Mouse (Mus musculus): ENCODE data around the gene Notch3. TPM values are rescaled to one million over a fixed set of nuclear protein-coding genes. Genes with fewer than 3 reads are reported as not detected.

Notch3 gene
- total RNA-seq, 1 experiment from 2014 or later, result 11.3 TPM

DNA sequence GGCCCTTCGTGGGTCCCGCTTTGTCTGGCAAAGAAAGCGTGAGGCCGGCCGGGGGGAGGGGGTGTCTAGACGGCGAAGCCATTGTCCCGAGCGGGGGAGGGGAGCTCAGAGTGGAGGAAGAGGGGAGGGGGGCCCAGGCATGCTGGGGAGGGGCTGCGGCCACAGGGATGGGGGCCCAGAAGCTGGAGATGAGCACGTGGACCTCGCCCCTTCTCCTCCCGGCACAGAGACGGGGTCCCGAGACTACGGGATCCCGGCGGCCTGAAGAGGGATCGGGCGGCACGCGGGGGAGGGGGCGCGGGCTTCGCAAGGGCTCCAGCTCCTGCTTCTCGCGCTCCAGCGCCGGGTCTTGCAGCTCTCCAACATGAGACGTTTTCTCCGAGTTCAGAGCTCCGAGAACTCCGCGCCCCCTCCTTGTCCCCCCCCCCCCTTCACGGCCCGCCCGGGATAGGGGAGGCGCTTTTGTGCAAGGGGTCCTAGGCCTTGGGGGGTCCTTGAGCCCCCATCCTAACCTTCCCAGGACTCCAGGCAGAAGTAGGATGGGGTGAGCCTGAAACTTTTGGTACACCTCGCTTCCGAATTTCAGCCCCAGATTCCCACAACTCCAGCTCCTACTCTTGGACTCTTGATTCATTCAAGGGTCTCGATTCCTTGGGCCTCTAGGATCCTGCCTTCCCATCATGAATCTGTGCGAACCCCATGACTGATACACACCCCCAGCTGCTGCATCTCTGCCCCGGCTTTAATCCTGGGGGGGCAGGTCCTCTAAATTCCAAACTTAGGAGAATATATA, 653 bp downstream of the Notch3 start:
- DNase-seq, result peak; percentile 36

DNA sequence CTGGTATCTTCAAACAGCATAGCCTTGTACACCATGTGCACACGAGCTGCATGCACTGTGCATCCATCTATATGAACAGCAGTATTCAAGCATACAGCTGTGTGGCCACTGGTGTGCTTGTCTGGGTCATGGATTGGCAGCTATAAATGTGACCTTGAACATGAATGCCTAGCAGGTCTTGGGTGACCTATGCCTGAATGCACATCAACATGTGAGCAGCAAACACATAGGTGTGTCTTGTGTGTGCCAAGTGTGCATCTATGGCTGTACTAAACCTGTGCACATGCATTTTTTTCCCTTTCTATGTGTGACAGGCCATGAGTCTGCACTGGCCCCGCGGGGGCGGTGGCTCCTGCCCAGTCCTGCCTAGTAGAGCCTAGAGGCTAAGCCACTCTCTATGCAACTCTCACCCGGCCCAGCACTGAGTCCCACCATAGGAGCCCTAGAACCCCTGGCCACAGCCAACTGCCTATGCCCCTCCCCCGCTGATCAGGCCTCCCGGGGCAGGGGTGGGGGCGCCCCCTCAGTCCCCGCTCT, 1.3 kb downstream of the Notch3 start:
- no peak for DNase-seq

DNA sequence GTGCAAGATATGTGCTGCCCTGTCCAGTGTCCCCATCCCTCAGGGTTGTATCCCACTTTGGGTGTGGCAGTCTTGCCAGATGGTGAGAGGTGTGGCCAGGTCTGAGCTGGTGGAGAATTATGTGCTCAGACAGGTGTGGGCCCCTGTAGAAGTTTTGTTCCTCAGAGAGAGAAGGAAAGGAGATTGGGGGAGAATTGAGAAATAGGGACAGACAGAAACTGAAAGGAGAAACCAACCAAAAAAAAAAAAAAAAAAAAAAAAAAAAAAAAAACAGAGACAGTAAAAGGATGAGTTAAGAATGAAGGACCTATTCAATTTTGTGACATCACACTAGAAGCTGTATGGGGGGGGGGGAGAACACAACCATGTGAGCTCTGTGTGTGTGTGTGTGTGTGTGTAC, 1.9 kb downstream of the Notch3 start:
- no peak for DNase-seq

DNA sequence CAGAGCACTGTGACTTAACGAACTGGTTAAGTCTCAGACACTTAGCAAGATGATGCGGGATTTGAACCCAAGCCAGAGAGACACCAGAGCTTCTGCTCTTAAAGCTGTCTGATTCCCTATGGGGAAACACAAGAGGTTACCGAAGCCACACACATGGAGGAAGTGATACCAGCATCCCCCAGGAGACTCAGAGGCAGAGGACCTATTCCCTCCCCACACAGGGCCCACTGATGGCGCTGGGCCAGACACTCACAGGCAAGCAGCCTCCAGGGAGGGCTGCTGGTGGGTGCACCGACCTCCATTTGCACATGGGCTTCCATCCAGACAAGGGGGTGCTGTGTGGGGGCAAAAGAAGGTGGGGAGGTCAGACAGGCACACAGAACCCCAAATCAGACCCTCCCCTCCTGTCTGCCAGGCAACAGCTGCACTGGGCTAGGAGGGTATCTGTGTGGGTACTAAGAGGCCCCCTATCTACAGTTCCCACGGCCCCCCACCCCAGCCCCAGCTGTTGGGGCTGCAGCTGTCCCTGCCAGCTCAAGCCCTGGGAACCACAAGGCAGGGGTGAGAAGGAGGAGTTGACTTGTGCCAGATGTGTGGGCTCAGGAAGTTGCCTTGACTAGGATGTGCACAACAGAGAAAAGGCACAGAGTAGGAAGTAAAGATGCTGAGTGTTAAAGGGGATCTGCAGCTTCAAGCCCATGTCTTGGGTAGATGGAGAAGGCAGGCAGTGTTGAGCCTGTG, 2.6 kb downstream of the Notch3 start:
- no peak for DNase-seq

DNA sequence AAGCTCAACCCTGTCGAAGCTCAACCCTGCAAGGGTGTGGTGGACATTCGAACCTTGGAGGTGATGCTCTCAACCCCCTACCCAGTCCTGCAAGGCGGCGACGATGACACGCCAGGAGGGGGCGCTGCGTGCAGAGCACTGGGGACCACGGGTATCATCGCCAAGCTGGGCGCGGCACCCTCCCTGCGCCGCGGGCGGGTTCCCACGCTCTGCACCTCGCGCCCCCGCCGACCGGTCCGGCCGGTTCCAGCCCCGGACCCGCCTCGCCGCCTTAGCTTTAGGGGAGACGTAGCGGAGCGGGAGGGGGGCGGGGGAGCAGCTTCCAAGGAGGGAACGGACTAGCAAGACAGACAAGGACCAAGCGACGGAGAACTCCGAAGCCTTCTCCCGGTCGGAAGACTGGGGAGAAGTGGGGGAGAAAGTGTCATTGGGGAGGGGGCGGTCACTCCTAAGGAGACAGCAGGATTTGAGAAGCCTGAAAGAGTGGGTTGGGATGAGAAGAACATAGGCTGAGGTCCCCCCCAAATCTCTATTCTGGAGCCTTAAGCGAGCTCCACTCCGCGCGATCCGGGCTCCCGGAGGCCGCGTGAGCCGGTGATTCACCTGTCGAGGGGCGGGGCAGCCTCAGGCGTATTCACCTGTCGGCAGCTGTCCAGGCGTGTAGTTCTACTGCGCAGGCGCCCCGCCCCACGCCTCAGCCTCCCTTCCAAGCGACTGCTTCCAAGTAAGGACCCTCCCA, 4.4 kb downstream of the Notch3 start:
- DNase-seq, result peak; percentile 69

DNA sequence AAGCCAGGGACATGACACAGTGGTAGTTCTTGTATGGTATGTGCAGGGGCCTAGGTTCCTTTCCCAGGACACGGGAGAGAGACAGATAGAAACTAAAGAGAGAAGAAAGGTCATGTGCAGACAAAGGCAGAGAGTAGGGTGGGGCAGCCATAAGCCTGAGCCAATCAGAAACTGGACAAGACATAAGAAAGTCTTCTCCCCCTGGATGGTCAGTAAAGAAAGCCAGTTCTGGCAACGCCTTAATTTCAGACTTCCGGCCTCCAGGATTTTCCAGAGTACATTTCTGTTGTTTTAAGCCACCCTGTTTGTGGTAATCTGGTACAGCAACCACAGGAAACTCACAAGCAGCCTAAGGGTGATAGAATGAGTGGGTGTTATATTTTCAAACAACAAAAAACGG, 5.8 kb downstream of the Notch3 start:
- no peak for DNase-seq

DNA sequence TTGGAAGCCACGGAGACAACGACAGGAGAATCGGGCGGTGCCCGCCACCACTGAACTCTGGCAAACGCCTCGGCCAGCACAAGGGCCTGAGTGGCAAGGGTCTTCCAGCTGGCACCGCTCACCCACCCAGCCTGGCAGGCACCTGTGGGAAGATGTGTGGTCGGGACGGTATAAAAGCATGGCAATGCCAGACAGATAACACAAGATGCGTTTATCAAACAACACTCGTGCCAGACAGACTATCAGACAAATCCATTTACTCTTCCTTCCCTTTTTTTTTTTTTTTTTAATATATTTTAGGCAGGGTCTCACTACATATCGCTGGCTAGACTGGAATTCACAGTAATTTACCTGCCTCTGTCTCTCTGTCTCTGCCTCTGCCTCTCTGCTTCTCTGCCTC, 7.8 kb downstream of the Notch3 start:
- DNase-seq, result no peak

DNA sequence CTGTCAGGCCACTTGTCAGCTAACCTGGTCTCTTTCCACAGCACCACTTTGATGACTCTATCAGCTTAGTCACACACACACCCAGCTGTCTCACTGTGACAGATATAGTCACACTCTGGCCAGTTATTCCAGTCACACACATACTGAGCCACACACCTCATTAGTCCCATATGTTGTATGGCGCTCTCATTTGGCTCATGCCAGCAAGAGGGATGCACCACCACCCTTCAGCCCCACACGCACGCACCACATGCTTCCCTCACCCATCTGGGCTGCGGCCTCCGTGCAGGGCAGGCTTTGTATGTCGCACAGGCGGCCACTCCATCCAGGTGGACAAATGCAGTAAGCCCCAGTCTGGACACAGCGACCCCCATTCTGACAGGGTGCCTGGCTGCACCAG, 19.9 kb downstream of the Notch3 start:
- no peak for DNase-seq

DNA sequence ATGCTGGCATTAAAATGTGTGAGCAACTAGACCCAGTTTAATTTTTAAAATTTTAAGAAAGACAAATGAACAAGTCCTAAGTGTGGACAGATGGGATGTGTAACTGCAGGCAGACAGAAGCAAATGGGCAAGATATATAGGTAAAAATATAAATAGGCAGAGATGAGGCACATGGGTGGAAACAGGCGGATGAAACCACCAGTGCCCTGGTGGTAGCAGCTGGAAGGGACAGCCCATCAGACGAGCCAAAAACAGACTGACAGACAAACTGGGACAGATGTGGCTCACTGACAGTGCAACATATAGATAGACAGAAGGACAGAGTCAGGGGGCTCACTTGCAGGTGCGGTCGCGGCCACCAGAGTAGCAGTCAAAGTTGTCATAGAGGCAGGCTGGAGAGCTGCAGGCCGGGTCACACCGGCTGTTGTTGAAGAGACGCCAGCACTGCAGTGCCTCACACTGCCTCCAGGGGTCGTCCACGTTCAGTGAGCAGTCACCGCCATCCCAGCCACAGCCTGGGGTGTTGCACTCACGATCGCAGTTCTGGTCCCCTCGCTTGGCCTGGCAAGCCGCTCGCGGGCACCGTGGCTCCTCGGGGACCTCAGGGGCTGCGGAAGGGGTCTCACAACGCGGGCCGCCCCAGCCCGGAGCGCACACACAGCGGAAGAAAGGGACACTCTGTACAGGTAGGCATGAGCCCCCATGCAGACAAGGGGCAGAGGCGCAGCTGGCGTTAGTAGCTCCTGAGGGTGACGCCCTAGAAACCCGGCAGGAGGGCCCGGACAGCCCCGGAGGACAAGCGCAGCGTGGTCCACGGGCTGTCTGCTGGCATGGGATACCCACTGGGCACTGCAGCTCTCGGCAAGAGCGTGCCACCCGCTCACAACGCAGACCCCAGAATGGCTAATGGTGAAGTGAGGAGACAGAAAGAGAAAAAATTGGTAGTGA, 23.5 kb downstream of the Notch3 start:
- DNase-seq, result peak; percentile 85

DNA sequence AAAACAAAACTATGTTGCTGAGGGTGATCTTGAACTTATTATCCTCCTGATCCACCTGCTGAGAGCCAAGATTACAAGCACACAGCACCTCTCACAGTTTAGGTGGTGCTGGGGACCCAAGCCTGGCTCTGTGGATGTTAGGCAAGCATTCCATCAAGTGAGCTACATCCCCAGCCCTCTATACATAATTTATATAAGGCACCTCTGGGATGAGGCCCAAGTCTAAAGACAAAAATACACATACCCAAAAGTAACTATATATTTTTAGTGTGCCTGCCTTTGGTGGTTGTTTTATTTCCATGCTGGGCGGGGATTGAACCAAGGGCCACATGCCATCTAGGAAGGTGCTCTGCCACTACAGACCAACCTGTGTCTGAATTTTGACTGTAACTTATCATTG, 24.4 kb downstream of the Notch3 start:
- no peak for DNase-seq

DNA sequence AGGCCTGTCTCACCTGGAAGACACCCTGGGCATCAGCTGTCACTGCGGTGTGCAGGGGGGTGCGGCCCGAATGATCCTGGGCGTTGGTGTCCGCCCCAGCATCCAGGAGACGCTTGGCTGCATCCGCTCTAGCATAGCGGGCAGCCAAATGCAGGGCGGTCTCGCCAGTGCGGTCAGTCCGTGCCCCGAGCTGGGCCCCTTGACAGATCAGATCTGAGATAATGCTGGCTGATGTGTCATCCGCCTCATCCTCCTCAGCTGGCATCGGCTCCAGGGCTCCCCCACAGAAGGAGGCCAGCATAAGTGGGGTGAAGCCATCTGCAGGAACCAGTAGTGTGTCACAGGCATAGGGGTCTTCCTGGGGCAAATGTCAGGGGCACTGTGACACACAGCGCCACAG, 33.3 kb downstream of the Notch3 start:
- DNase-seq, result no peak

DNA sequence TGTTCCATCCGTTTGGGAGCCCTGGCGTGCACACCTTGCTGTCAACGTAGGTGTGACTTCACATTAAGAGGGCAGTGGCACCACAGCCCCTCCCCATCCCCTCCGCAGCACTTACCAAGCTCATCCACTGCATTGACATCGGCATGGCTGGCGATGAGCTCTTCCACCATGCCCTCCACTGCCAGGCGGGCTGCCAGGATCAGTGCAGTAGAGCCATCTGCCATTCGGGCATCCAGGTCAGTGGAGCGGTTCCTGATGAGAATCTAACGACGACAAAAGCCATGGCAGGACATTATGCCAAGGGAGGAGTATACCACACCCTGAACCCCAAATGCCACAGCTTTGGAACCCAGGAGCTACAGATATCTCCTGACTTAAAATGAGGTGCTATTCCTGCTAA, 34.6 kb downstream of the Notch3 start:
- DNase-seq, result no peak

DNA sequence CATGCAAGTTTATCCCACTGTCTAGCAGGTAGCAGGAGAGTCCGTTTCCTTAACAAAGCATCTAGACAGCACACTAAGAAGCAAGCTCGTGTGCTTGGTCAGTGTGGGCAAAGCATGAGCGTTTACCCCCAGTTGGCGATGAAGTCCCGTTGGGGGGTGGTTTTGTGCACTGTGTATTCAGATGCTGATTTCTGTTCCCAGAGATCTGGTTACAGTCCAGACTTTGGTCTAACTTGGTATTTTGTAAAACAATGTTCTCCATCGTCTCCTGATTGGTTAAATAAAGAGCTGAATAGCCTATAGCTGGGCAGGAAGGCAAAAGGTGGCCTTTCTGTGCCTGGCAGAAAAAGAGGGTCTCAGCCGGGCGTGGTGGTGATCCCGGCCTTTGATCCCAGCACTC, 36.1 kb downstream of the Notch3 start:
- DNase-seq, result no peak

DNA sequence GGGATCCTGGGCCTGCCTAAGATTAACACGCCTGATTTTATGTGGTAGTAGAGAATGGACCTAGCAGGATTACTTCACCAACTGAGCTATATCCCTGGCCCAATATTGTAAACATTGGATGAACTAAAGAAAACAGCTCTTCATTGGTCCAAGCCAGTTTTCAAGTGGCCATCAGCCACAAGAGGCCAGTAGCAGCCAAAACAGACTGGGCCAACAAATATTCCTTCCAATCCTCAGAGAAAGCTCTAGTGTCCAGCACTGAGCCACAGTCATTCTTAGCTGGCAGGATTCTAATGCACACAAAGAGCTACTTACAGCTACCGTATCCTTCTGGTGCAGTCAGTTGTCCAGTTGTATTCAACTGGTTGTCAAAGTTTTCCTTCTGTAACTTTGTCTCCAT, 39.5 kb downstream of the Notch3 start:
- no peak for DNase-seq

DNA sequence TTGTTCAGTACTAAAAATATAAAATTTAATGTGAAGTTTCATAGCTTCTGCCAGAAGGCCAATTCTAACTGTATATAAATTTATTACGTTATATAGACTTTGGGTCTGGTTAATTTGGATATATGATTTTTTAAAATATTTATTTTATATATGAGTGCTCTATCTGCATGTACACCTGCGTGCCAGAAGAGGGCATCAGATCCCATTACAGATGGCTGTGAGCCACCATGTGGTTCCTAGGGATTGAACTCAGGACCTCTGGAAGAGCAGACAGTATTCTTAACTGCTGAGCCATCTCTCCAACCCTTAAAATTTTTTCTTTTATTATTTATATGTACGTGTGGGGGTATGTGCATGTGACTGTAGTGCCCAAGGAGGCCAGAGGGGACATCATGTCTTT, 41.2 kb downstream of the Notch3 start:
- DNase-seq, result no peak

DNA sequence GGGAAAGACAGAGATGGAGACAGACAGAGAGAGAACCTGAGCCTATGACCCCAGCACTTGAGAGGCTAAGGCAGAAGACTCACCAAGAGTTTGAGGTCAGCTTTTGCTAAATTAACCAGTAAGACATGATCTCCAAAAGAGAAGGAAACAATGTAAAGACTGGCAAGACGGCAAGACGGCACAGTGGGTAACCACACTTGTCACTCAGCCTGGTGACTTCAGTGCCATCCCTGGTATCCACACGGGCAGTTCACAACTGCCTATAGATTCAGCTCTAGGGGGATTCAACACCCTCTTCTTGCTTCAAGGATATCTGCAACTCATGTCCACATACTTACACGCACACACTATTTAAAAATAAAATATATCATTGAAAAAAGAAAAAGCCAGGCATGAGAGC, 43.1 kb downstream of the Notch3 start:
- DNase-seq, result no peak

DNA sequence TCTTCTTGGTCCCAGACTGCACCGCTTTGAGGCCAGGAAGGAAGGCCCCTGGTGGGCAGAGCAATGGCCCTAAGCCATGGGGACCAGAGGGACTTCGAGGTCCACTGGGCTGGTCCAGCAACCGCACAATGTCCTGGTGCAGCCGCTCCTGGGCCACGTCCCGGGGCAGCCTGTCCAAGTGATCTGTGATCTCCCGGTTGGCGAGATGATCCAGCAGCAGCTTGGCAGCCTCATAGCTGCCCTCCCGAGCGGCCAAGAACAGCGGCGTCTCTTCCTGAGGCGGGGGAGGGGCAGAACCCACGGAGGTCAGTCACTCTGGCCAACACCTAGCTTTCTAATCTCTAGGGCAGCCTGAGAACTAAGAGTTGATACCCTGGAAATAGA, 44.1 kb downstream of the Notch3 start:
- peak; percentile 67 for DNase-seq

DNA sequence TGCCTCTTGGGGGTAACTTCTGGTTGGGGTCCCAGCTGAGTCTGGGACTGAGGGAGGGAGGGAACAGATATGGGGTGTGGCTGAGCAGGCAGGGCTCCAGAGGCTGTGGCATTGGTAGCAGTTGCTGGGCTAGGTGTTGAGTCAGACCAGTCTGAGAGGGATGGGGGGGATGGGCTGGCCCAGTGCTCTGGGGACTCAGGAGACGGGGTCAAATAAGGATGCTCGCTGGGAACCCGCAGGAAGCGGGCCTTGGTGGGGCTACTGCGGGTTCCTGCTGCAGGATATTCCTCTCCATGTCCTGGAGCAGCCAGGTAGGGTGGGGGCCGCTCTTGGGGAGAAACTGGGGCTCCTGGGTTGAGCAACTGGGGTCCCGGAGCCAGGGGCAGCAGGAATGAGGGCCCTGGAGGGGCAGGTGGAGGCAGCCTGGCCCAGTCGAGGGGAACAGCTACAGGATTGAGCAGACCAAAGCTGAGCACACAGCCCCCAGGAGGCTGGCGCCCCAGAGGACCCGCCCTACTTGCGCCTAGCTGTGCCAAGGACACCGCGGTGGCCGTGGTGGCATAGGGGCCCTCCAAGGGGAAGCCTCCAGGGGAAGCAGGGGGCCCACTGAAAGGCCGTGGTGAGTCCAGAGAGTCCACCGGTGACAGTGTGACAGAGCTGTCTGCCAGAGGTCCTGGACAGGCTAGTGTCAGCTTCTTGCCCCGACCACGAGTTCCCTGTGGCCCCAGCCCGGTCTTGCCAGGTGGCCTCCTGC, 44.6 kb downstream of the Notch3 start:
- DNase-seq, result peak; percentile 63

DNA sequence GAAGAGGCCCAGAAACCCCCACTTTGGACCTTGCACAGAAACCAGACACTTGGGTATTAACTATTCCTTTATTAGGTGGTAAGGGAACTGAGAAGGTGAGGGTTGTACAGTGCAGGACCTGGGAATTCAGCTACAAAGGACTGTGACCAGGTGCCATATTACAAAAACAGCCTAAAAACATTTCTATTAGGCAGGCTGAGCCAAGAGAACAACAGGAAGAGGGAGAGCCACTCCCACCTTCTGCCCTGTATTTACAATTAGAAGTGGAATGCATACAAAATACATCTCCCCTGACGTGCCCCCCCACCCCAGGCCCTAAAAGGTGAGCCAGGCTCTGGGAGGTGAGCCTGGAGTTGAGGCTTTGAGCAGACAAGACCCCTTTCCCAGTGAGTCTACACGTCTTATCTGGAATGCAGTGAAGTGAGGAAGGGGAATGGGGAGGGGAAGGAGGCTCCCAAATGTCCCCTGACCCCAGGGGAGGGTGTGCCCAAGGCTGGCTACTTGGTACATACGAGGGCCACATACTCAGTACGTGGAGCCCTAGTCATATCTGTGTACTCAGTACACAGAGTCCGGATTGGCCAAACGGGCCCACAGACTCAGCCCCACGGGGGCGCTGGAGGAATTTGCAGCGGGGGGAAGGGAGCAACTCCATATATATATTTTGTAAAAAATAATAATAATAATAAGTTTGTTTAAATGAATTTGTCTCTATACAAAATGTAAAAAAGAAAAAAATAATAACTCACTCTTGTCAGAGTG, 45.7 kb downstream of the Notch3 start:
- no peak for DNase-seq

DNA sequence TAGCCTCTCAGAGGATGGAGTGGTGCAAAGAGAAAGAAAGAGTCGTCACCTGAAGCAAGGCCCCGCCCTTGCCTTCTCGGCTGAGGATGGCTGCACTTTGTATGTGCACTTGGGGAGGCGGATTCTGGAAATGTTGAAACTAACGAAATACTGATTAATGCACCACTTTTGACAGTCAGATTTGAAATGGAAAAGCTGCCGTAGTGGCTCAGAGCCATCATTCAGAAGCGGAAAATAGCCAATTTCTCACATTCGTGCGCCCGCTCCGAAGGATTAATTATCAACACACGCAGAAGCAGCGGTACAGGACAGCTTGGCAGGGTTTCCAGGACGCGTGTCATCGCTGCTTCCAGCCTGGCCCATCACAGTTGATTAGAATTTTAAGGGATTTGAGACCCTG, 47.5 kb downstream of the Notch3 start:
- no peak for DNase-seq

All from adrenal gland, postnatal 25 days (tissue).